Mouse (Mus musculus): ENCODE measurements around the gene Ccr2. TPM values are rescaled to one million over a fixed set of nuclear protein-coding genes. Genes with fewer than 3 reads are reported as not detected.
"Not testable (repeated sequence)": the region's sequence is repeated elsewhere in the genome, so short reads cannot be mapped to it uniquely, and the experiment has no call there.

Gene Ccr2
- total RNA-seq, 2 experiments from 2014 or later, result 0.06 to 0.24 TPM

GRCm38 (mm10) chr9:124112591-124113239, 11.0 kb downstream of the Ccr2 start:
- DNase-seq (ENCODE audit: extremely low spot score in 1 of 2, low spot score in 2 of 2), result no peak
- intact Hi-C loops (cut with DNase I), result no loop called here

DNA sequence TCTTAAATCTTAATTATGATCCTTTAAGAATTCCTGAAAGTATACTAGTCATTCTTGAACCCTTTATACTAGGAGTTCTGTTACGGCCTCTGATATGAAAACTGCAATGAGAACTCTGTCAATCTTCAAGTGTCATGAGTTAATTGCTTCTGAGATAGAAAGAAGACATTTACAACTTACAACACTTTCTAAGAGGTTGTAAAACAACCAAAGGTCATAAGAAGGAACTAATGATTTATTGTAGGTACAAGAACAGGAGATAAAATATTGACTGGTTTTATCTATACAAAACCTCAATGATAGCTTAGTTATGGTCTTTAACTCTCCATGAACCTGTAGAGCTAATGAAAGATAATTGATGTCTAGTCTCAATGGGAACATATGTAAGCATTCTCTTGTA, 12.0 kb downstream of the Ccr2 start:
- intact Hi-C loops (cut with DNase I), result no loop called here
- no peak for DNase-seq (ENCODE audit: extremely low spot score in 1 of 2, low spot score in 2 of 2)

- DNase-seq (ENCODE audit: extremely low spot score in 1 of 2, low spot score in 2 of 2), result peak in 1 of 2 experiments; percentile 27
- intact Hi-C loops (cut with DNase I), result no loop called here
Observed at GRCm38 (mm10) chr9:124118489-124118888, 16.7 kb downstream of the Ccr2 start.

GRCm38 (mm10) chr9:124121387-124122184, 19.8 kb downstream of the Ccr2 start, which contains the start of gene Ccr5:
TSS of gene Ccr5 (plus strand) at chr9:124121543.
- no peak for DNase-seq (ENCODE audit: extremely low spot score in 1 of 2, low spot score in 2 of 2)
- intact Hi-C loops (cut with DNase I), result no loop called here

- intact Hi-C loops (cut with DNase I), result loop anchor here (5.0 kb wide), 1 partner anchor 133 kb away; no protein-coding TSS in a partner anchor
- no peak for DNase-seq (ENCODE audit: extremely low spot score in 1 of 2, low spot score in 2 of 2)
Observed at GRCm38 (mm10) chr9:124125576-124125975, 23.8 kb downstream of the Ccr2 start.

DNA sequence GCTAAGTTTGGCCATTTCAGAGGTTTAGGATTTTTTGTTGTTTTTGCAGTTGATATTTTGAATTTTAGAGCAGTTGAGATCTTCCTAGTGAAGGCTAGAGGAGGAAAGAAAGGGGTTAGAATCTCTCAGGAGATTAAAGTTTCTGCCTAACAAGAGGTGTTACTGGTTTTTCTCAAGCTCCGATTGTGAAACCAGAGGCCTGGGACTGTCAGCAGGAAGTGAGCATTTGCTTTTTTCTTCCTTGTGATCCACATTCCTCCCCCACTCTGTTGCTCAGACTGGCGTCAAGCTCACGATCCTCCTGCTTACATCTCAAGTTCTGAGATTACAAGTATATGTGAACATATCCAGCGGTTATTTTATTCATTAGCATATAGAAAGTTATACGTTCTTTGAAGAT, 24.6 kb downstream of the Ccr2 start:
- DNase-seq (ENCODE audit: extremely low spot score in 1 of 2, low spot score in 2 of 2), result no peak
- intact Hi-C loops (cut with DNase I), result loop anchor here (5.0 kb wide), 1 partner anchor 134 kb away; no protein-coding TSS in a partner anchor

DNA sequence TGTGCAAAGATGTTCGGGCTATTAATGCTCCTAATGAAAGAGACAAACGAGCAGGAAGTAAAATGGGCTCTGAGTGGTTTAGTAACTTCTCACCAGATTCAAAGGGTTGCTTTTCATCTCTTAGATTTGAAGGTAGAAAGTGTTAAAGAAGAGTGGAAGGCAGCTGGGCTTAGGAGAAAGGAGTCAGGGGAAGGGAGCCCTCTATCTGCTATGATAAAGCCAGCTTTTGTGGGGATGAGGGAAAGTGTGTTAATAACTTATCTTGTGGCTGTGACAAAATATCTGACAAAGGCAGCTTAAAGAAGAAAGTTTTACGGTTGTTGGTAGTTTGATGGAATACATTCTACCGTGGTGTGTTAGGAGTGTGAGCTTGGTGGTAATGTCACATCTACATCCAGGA, 25.7 kb downstream of the Ccr2 start:
- intact Hi-C loops (cut with DNase I), result loop anchor here (5.0 kb wide), 1 partner anchor 135 kb away; no protein-coding TSS in a partner anchor
- DNase-seq (ENCODE audit: extremely low spot score in 1 of 2, low spot score in 2 of 2), result no peak

- DNase-seq (ENCODE audit: extremely low spot score in 1 of 2, low spot score in 2 of 2), result peak; percentile 20 to 56
- intact Hi-C loops (cut with DNase I), result loop anchor here (5.0 kb wide), 1 partner anchor 136 kb away; no protein-coding TSS in a partner anchor
Observed at GRCm38 (mm10) chr9:124128379-124128778, 26.6 kb downstream of the Ccr2 start.

DNA sequence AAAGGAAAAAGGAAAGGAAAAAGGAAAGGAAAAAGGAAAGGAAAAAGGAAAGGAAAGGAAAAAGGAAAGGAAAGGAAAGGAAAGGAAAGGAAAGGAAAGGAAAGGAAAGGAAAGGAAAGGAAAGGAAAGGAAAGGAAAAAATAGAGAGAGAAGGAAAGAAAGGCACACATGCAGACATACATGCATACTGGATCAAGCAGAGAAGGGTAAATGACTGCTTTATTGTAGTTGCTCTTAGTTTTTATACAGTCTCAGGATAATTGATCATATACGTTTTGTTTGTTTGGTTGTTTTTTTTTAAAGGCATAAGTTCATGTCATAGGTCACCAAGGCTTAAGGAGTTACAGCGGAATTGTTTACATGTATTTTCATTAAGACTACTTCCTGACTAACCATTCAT, 31.1 kb downstream of the Ccr2 start:
- DNase-seq (ENCODE audit: extremely low spot score in 1 of 2, low spot score in 2 of 2); intact Hi-C loops (cut with DNase I): not testable (repeated sequence)

GRCm38 (mm10) chr9:124134919-124135318, 33.2 kb downstream of the Ccr2 start:
- DNase-seq (ENCODE audit: extremely low spot score in 1 of 2, low spot score in 2 of 2); intact Hi-C loops (cut with DNase I): not testable (repeated sequence)

GRCm38 (mm10) chr9:124137619-124138018, 35.9 kb downstream of the Ccr2 start:
- intact Hi-C loops (cut with DNase I), result no loop called here

DNA sequence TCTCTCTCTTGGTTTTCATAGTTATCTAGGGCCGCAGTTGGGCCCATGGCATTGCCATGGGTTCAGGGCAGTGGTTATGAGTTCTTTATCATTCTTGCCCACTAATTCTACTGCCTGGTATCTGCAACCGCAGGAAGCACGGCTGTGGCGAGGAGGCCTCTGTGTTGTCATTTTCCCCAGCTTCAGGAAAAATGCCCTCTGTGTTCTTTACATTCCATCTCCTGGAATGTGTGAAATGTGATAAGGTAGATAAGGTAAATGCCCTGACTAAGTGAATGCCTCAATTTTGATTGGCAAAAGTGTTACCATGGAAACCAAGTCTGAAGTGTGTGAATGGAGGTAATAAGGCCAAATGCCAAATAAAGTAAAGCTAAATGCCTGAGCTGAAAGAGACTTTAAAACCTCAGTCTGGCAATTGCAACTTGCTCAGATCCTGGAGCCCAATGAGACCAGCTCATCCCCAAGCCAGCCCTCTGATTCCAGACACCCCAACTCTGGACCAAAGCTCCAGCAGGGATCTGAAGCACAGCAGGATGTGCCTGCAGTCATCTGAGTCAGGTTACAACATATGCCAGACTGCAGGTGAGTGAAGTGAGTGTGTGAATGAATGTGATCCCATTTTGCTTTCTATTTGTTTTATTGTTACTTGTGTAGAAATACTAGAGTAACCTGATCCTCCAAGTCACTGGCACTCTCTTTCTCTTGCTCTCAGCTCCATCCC, 36.5 kb downstream of the Ccr2 start:
- intact Hi-C loops (cut with DNase I), result no loop called here
- DNase-seq (ENCODE audit: extremely low spot score in 1 of 2, low spot score in 2 of 2), result no peak

More at GRCm38 (mm10) chr9:124137619-124138018, 35.9 kb downstream of the Ccr2 start:
- DNase-seq (ENCODE audit: extremely low spot score in 1 of 2, low spot score in 2 of 2), result no peak

- no peak for DNase-seq (ENCODE audit: extremely low spot score in 1 of 2, low spot score in 2 of 2)
Observed at GRCm38 (mm10) chr9:124143678-124144077, 41.9 kb downstream of the Ccr2 start.

GRCm38 (mm10) chr9:124146307-124146706, 44.6 kb downstream of the Ccr2 start:
- no peak for DNase-seq (ENCODE audit: extremely low spot score in 1 of 2, low spot score in 2 of 2)
- intact Hi-C loops (cut with DNase I), result no loop called here

More at GRCm38 (mm10) chr9:124143678-124144077, 41.9 kb downstream of the Ccr2 start:
- intact Hi-C loops (cut with DNase I), result no loop called here

Other genes with a start within 250 kb of the Ccr2 start
- not detected for gene Xcr1, start 239.9 kb upstream of the Ccr2 start, total RNA-seq (2021)
- 1 to 10 TPM; 1.2 to 1.9 TPM for gene Ccr1, start 133.3 kb upstream of the Ccr2 start, total RNA-seq (2021)
- not detected for gene Ccr1l1, start 123.5 kb upstream of the Ccr2 start, total RNA-seq (2021)
- gene Ccr3, start 80.0 kb upstream of the Ccr2 start, total RNA-seq (2021), result under 1 TPM in 1 of 2 experiments, not detected in 1; 0.10 TPM
- gene Ccr5, start 19.6 kb downstream of the Ccr2 start, total RNA-seq (2021), result 1 to 10 TPM; 6.0 to 7.4 TPM
- gene 2010315B03Rik, start 210.7 kb downstream of the Ccr2 start, total RNA-seq (2021), result 10 to 100 TPM; 15.6 to 18.2 TPM